Mouse (Mus musculus): ENCODE data around the gene Raf1. TPM values are rescaled to one million over a fixed set of nuclear protein-coding genes. Genes with fewer than 3 reads are reported as not detected.

The Raf1 gene
- polyA plus RNA-seq, 1 experiment from 2014 or later, result 179 TPM

GRCm38 (mm10) chr6:115675166-115675507 lies 1.3 kb downstream of the Raf1 start:
- no peaks in the 10 kb centered on the region for H3K27me3 ChIP-seq (ENCODE audit: control insufficient read depth, insufficient read depth, low read length)
- H3K9ac ChIP-seq (replicated peaks; ENCODE audit: low read length), result peak overlapping the region; percentile 100
- no peak for ATAC-seq (ENCODE audit: low FRiP score, low TSS enrichment)
- no peaks in the 10 kb centered on the region for H3K36me3 ChIP-seq (ENCODE audit: control insufficient read depth, insufficient read depth, low read length)
- under 1% methylated on average over 13 of the region's 13 CpGs for WGBS
- H3K4me2 ChIP-seq (ENCODE audit: low read length), result peak overlapping the region; percentile 87
- DNase-seq, result no peak
- H3K4me3 ChIP-seq (replicated peaks; ENCODE audit: low read depth, low read length), result peak overlapping the region; percentile 99
- H3K9me3 ChIP-seq (ENCODE audit: control insufficient read depth, low read length), result no peaks in the 10 kb centered on the region
- peaks cover 23% of the 10 kb centered on the region for H3K4me1 ChIP-seq (ENCODE audit: control insufficient read depth, insufficient read depth, low read length)
- peak overlapping the region; percentile 98 for H3K27ac ChIP-seq (replicated peaks; ENCODE audit: low read depth, low read length)

GRCm38 (mm10) chr6:115674316-115674715 lies 2.1 kb downstream of the Raf1 start:
- 26% methylated on average over 2 of the region's 2 CpGs for WGBS

DNA sequence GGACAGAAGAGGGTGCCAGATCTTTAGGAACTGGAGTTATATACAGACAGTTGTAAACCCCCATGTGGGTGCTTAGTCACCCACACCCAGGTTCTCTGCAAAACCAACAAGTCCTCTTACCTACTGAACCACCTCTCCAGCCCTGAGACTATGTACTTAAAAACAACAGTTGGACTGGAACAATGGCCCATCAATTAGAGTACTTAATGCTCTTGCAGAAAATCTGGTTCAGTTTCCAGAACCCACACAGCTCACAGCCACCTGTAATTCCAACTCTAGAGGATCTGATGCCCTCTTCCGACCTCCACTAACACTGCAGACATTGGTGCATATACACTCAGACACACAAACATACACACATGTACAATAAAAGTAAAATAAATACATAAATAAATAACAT lies 3.7 kb downstream of the Raf1 start:
- no peak overlapping the region for H3K9ac ChIP-seq (replicated peaks; ENCODE audit: low read length)
- no peak overlapping the region for H3K27ac ChIP-seq (replicated peaks; ENCODE audit: low read depth, low read length)
- peak overlapping the region; percentile 23; the same call in 1 of the 2 replicates for H3K4me2 ChIP-seq (ENCODE audit: low read length)
- WGBS, result 93% methylated on average over 1 of the region's 1 CpGs
- no peaks in the 10 kb centered on the region for H3K9me3 ChIP-seq (ENCODE audit: control insufficient read depth, low read length)
- no peaks in the 10 kb centered on the region for H3K36me3 ChIP-seq (ENCODE audit: control insufficient read depth, insufficient read depth, low read length)
- H3K4me3 ChIP-seq (replicated peaks; ENCODE audit: low read depth, low read length), result no peak overlapping the region
- DNase-seq (no peak), ATAC-seq (ENCODE audit: low FRiP score, low TSS enrichment) (no peak)
- H3K27me3 ChIP-seq (ENCODE audit: control insufficient read depth, insufficient read depth, low read length), result no peaks in the 10 kb centered on the region
- H3K4me1 ChIP-seq (ENCODE audit: control insufficient read depth, insufficient read depth, low read length), result peaks cover 23% of the 10 kb centered on the region

More at GRCm38 (mm10) chr6:115674316-115674715, 2.1 kb downstream of the Raf1 start:
- no peaks in the 10 kb centered on the region for H3K27me3 ChIP-seq (ENCODE audit: control insufficient read depth, insufficient read depth, low read length)
- no peak for ATAC-seq (ENCODE audit: low FRiP score, low TSS enrichment)
- no peaks in the 10 kb centered on the region for H3K9me3 ChIP-seq (ENCODE audit: control insufficient read depth, low read length)
- H3K4me3 ChIP-seq (replicated peaks; ENCODE audit: low read depth, low read length), result peak overlapping the region; percentile 99
- H3K9ac ChIP-seq (replicated peaks; ENCODE audit: low read length), result peak overlapping the region; percentile 100
- peak overlapping the region; percentile 87 for H3K4me2 ChIP-seq (ENCODE audit: low read length)
- 0 out of 2 replicates have a peak overlapping the region, but pooled peaks have one; percentile 98 for H3K27ac ChIP-seq (replicated peaks; ENCODE audit: low read depth, low read length)
- H3K4me1 ChIP-seq (ENCODE audit: control insufficient read depth, insufficient read depth, low read length), result peaks cover 23% of the 10 kb centered on the region
- H3K36me3 ChIP-seq (ENCODE audit: control insufficient read depth, insufficient read depth, low read length), result no peaks in the 10 kb centered on the region
- DNase-seq, result no peak

DNA sequence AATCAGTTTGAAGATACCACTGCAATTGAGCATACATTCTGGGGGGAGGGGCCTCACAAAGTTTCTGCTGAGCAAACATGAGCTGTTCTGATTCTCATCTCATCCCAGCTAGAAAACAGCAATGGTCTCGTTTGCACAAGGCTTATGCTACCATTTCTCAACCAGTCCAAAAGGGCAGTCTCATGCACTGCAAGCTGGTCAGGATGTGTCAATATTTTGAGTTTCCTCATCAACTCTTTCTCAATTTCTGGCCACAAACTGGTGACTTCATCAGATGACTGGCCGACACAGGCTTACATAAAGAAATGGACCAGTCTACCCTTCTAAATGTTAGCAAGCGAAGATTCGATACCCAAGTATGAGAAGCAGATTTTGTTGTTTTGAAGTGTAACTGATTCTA lies 9.8 kb downstream of the Raf1 start:
- H3K9me3 ChIP-seq (ENCODE audit: control insufficient read depth, low read length), result no peaks in the 10 kb centered on the region
- 0 out of 2 replicates have a peak, but pooled peaks cover 2% of the 10 kb centered on the region for H3K36me3 ChIP-seq (ENCODE audit: control insufficient read depth, insufficient read depth, low read length)
- no peaks in the 10 kb centered on the region for H3K27me3 ChIP-seq (ENCODE audit: control insufficient read depth, insufficient read depth, low read length)
- no peaks in the 10 kb centered on the region for H3K4me1 ChIP-seq (ENCODE audit: control insufficient read depth, insufficient read depth, low read length)
- 90% methylated on average over 4 of the region's 4 CpGs for WGBS
- ATAC-seq (ENCODE audit: low FRiP score, low TSS enrichment), result no peak
- no peak for DNase-seq
- no peak overlapping the region for H3K27ac ChIP-seq (replicated peaks; ENCODE audit: low read depth, low read length)
- no peak overlapping the region for H3K4me3 ChIP-seq (replicated peaks; ENCODE audit: low read depth, low read length)
- no peak overlapping the region for H3K4me2 ChIP-seq (ENCODE audit: low read length)
- H3K9ac ChIP-seq (replicated peaks; ENCODE audit: low read length), result no peak overlapping the region

- Histone ChIP-seq H3K9ac (replicated peaks; ENCODE audit: low read length) (no peak overlapping the region), H3K27me3 (ENCODE audit: control insufficient read depth, insufficient read depth, low read length) (no peaks in the 10 kb centered on the region), H3K36me3 (ENCODE audit: control insufficient read depth, insufficient read depth, low read length) (0 out of 2 replicates have a peak, but pooled peaks cover 3% of the 10 kb centered on the region), H3K27ac (replicated peaks; ENCODE audit: low read depth, low read length) (no peak overlapping the region), H3K4me2 (ENCODE audit: low read length) (no peak overlapping the region), H3K4me1 (ENCODE audit: control insufficient read depth, insufficient read depth, low read length) (no peaks in the 10 kb centered on the region), H3K9me3 (ENCODE audit: control insufficient read depth, low read length) (no peaks in the 10 kb centered on the region), H3K4me3 (replicated peaks; ENCODE audit: low read depth, low read length) (no peak overlapping the region)
- DNase-seq (no peak), ATAC-seq (ENCODE audit: low FRiP score, low TSS enrichment) (no peak)
- whole genome bisulfite sequencing, result 98% methylated on average over 3 of the region's 3 CpGs
Measured at GRCm38 (mm10) chr6:115664268-115664667, 12.2 kb downstream of the Raf1 start.

- H3K36me3 ChIP-seq (ENCODE audit: control insufficient read depth, insufficient read depth, low read length), result 0 out of 2 replicates have a peak, but pooled peaks cover 3% of the 10 kb centered on the region
- 0 out of 2 replicates have a peak, but pooled peaks cover 2% of the 10 kb centered on the region for H3K4me1 ChIP-seq (ENCODE audit: control insufficient read depth, insufficient read depth, low read length)
- H3K27me3 ChIP-seq (ENCODE audit: control insufficient read depth, insufficient read depth, low read length), result no peaks in the 10 kb centered on the region
- H3K9ac ChIP-seq (replicated peaks; ENCODE audit: low read length), result no peak overlapping the region
- DNase-seq, result no peak
- ATAC-seq (ENCODE audit: low FRiP score, low TSS enrichment), result no peak
- H3K4me3 ChIP-seq (replicated peaks; ENCODE audit: low read depth, low read length), result no peak overlapping the region
- no peaks in the 10 kb centered on the region for H3K9me3 ChIP-seq (ENCODE audit: control insufficient read depth, low read length)
- H3K27ac ChIP-seq (replicated peaks; ENCODE audit: low read depth, low read length), result no peak overlapping the region
- no peak overlapping the region for H3K4me2 ChIP-seq (ENCODE audit: low read length)
Measured at GRCm38 (mm10) chr6:115658802-115659201, 17.6 kb downstream of the Raf1 start.

DNA sequence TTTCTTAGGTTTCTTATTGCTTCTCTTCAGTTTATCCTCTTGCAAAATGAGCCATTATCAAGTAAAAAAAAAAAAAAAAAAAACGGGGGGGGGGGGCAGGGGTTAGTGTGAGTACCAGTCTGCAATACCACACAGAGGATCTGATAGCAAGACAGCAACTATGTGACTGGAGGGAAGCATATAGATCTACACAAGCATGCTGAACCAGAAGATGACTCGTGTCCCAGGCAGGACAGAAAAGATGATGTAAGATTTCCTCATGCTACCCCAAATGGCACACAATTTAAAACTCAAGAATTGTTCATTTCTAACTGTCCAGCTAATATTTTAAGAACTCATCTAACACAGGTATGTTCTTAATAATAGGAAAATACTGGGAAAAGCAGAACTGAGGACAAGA lies 22.5 kb downstream of the Raf1 start:
- H3K9me3 ChIP-seq (ENCODE audit: control insufficient read depth, low read length), result no peaks in the 10 kb centered on the region
- no peak overlapping the region for H3K9ac ChIP-seq (replicated peaks; ENCODE audit: low read length)
- ATAC-seq (ENCODE audit: low FRiP score, low TSS enrichment) (no peak), DNase-seq (no peak)
- H3K36me3 ChIP-seq (ENCODE audit: control insufficient read depth, insufficient read depth, low read length), result no peaks in the 10 kb centered on the region
- no peak overlapping the region for H3K4me2 ChIP-seq (ENCODE audit: low read length)
- no peak overlapping the region for H3K27ac ChIP-seq (replicated peaks; ENCODE audit: low read depth, low read length)
- WGBS, result 59% methylated on average over 2 of the region's 2 CpGs
- no peak overlapping the region for H3K4me3 ChIP-seq (replicated peaks; ENCODE audit: low read depth, low read length)
- peaks cover 12% of the 10 kb centered on the region; the same call in 1 of the 2 replicates for H3K4me1 ChIP-seq (ENCODE audit: control insufficient read depth, insufficient read depth, low read length)
- H3K27me3 ChIP-seq (ENCODE audit: control insufficient read depth, insufficient read depth, low read length), result no peaks in the 10 kb centered on the region

GRCm38 (mm10) chr6:115651719-115652118 lies 24.7 kb downstream of the Raf1 start:
- DNase-seq (no peak), ATAC-seq (ENCODE audit: low FRiP score, low TSS enrichment) (no peak)
- H3K4me3 ChIP-seq (replicated peaks; ENCODE audit: low read depth, low read length), result no peak overlapping the region
- no peak overlapping the region for H3K4me2 ChIP-seq (ENCODE audit: low read length)
- H3K27me3 ChIP-seq (ENCODE audit: control insufficient read depth, insufficient read depth, low read length), result no peaks in the 10 kb centered on the region
- no peak overlapping the region for H3K9ac ChIP-seq (replicated peaks; ENCODE audit: low read length)
- no peaks in the 10 kb centered on the region for H3K36me3 ChIP-seq (ENCODE audit: control insufficient read depth, insufficient read depth, low read length)
- H3K4me1 ChIP-seq (ENCODE audit: control insufficient read depth, insufficient read depth, low read length), result peaks cover 10% of the 10 kb centered on the region; the same call in 1 of the 2 replicates
- H3K9me3 ChIP-seq (ENCODE audit: control insufficient read depth, low read length), result no peaks in the 10 kb centered on the region
- no peak overlapping the region for H3K27ac ChIP-seq (replicated peaks; ENCODE audit: low read depth, low read length)

GRCm38 (mm10) chr6:115650476-115651427 lies 25.7 kb downstream of the Raf1 start:
- H3K9me3 ChIP-seq (ENCODE audit: control insufficient read depth, low read length), result no peaks in the 10 kb centered on the region
- no peaks in the 10 kb centered on the region for H3K27me3 ChIP-seq (ENCODE audit: control insufficient read depth, insufficient read depth, low read length)
- DNase-seq (no peak), ATAC-seq (ENCODE audit: low FRiP score, low TSS enrichment) (no peak)
- H3K4me1 ChIP-seq (ENCODE audit: control insufficient read depth, insufficient read depth, low read length), result peaks cover 10% of the 10 kb centered on the region; the same call in 1 of the 2 replicates
- H3K4me3 ChIP-seq (replicated peaks; ENCODE audit: low read depth, low read length), result no peak overlapping the region
- H3K27ac ChIP-seq (replicated peaks; ENCODE audit: low read depth, low read length), result no peak overlapping the region
- 57% methylated on average over 5 of the region's 5 CpGs for whole genome bisulfite sequencing
- no peak overlapping the region for H3K4me2 ChIP-seq (ENCODE audit: low read length)
- no peaks in the 10 kb centered on the region for H3K36me3 ChIP-seq (ENCODE audit: control insufficient read depth, insufficient read depth, low read length)
- H3K9ac ChIP-seq (replicated peaks; ENCODE audit: low read length), result no peak overlapping the region

All from midbrain, embryonic 14.5 days (tissue).